Mouse (Mus musculus) liver, postnatal 0 days (tissue): ENCODE results near the gene Slc44a1.

Source experiments
- CTCF ChIP-seq: sonication (generic); IDR thresholded peaks from 2 replicates; pipeline ENCODE4 v1.5.1; 2016; ENCODE audit warnings: antibody characterized with exemption, low read depth
- EP300 ChIP-seq: IDR thresholded peaks from 2 replicates; pipeline ENCODE4 v1.6.1; 2016; ENCODE audit warnings: antibody characterized with exemption, low read depth, mild to moderate bottlenecking

- TF ChIP-seq CTCF, result no peak
- TF ChIP-seq EP300, result no peak
Observed at GRCm38 (mm10) chr4:53525503-53525902, 85.3 kb downstream of the Slc44a1 start.
